Mouse (Mus musculus) brain, embryonic 18.5 days (tissue): ENCODE results near the gene Rpusd3.

Source experiments
- DNase-seq: peaks from one replicate; pipeline ENCODE4 v3.0.0-alpha.2; 2012; ENCODE audit warnings: low read depth, low spot score

The Rpusd3 gene

GRCm38 (mm10) chr6:113430846-113431245 lies 11.7 kb upstream of the Rpusd3 start:
- no peak for DNase-seq

- no peak for DNase-seq
These were observed 10.8 kb upstream of the Rpusd3 start for GRCm38 (mm10) chr6:113429965-113430364.

- no peak for DNase-seq
These were observed 8.9 kb upstream of the Rpusd3 start for GRCm38 (mm10) chr6:113428006-113428405.

GRCm38 (mm10) chr6:113427397-113427796 lies 8.3 kb upstream of the Rpusd3 start:
- DNase-seq: no peak

GRCm38 (mm10) chr6:113426696-113427095 lies 7.6 kb upstream of the Rpusd3 start:
- no peak for DNase-seq

GRCm38 (mm10) chr6:113424187-113424586 lies 5.0 kb upstream of the Rpusd3 start:
- no peak for DNase-seq

- DNase-seq: no peak
These were observed 3.9 kb upstream of the Rpusd3 start for GRCm38 (mm10) chr6:113423000-113423399.

- DNase-seq: no peak
These were observed 520 bp downstream of the Rpusd3 start for GRCm38 (mm10) chr6:113418441-113419198.

- no peak for DNase-seq
These were observed 2.7 kb downstream of the Rpusd3 start for GRCm38 (mm10) chr6:113416416-113416815.

- no peak for DNase-seq
These were observed 9.1 kb downstream of the Rpusd3 start for GRCm38 (mm10) chr6:113410001-113410400.

- no peak for DNase-seq
These were observed 12.5 kb downstream of the Rpusd3 start for GRCm38 (mm10) chr6:113406683-113407082.

GRCm38 (mm10) chr6:113405483-113405882 lies 13.7 kb downstream of the Rpusd3 start:
- no peak for DNase-seq

- no peak for DNase-seq
These were observed 14.3 kb downstream of the Rpusd3 start for GRCm38 (mm10) chr6:113404649-113405448.

- no peak for DNase-seq
These were observed 17.0 kb downstream of the Rpusd3 start for GRCm38 (mm10) chr6:113402094-113402493.

- DNase-seq: no peak
These were observed 22.7 kb downstream of the Rpusd3 start for GRCm38 (mm10) chr6:113396270-113397030.

GRCm38 (mm10) chr6:113395501-113395900 lies 23.6 kb downstream of the Rpusd3 start:
- DNase-seq: no peak

GRCm38 (mm10) chr6:113394811-113395210 lies 24.3 kb downstream of the Rpusd3 start:
- DNase-seq: no peak

- DNase-seq: no peak
These were observed 25.2 kb downstream of the Rpusd3 start for GRCm38 (mm10) chr6:113393951-113394350.

GRCm38 (mm10) chr6:113392387-113393071 lies 26.6 kb downstream of the Rpusd3 start:
- DNase-seq: no peak

GRCm38 (mm10) chr6:113392015-113392386 lies 27.1 kb downstream of the Rpusd3 start:
- DNase-seq: no peak

- no peak for DNase-seq
These were observed 28.4 kb downstream of the Rpusd3 start for GRCm38 (mm10) chr6:113390715-113391114.

GRCm38 (mm10) chr6:113388960-113389359 lies 30.2 kb downstream of the Rpusd3 start, which contains the start of gene Ttll3:
TSS of gene Ttll3 (plus strand) at chr6:113389260.
- DNase-seq: no peak
